Mouse (Mus musculus) cerebellum, postnatal 14 days (tissue): Measurements from ENCODE around the gene Dcbld2.
A peak's percentile ranks its signal among the peaks of the same experiment; 100 is the strongest.
"Not testable (repeated sequence)": the region's sequence is repeated elsewhere in the genome, so short reads cannot be mapped to it uniquely, and the experiment has no call there.

Experiments
- DNase-seq, 2 experiments: peaks; one replicate each; pipeline ENCODE4 v3.0.0; 2021; ENCODE audit warnings: mixed read lengths in 2 of 2

Gene Dcbld2

GRCm38 (mm10) chr16:58450648-58451047, 42.4 kb downstream of the Dcbld2 start:
- DNase-seq: no peak

- no peak for DNase-seq
Observed at GRCm38 (mm10) chr16:58451647-58452046, 43.4 kb downstream of the Dcbld2 start.

- DNase-seq: no peak
Observed at GRCm38 (mm10) chr16:58453138-58453537, 44.9 kb downstream of the Dcbld2 start.

GRCm38 (mm10) chr16:58453820-58454219, 45.6 kb downstream of the Dcbld2 start:
- no peak for DNase-seq

- peak; percentile 35 to 52 for DNase-seq
Observed at GRCm38 (mm10) chr16:58454617-58455016, 46.4 kb downstream of the Dcbld2 start.

GRCm38 (mm10) chr16:58455118-58455517, 46.9 kb downstream of the Dcbld2 start:
- no peak for DNase-seq

GRCm38 (mm10) chr16:58456445-58456844, 48.2 kb downstream of the Dcbld2 start:
- DNase-seq: no peak

- no peak for DNase-seq
Observed at GRCm38 (mm10) chr16:58456991-58457390, 48.7 kb downstream of the Dcbld2 start.

- DNase-seq: not testable (repeated sequence)
Observed at GRCm38 (mm10) chr16:58459966-58460365, 51.7 kb downstream of the Dcbld2 start.

- DNase-seq: no peak
Observed at GRCm38 (mm10) chr16:58460386-58460785, 52.1 kb downstream of the Dcbld2 start.

- DNase-seq: no peak
Observed at GRCm38 (mm10) chr16:58461856-58462518, 53.7 kb downstream of the Dcbld2 start.

- DNase-seq: no peak
Observed at GRCm38 (mm10) chr16:58462519-58462918, 54.3 kb downstream of the Dcbld2 start.

GRCm38 (mm10) chr16:58464051-58464450, 55.8 kb downstream of the Dcbld2 start:
- no peak for DNase-seq

GRCm38 (mm10) chr16:58465412-58465811, 57.2 kb downstream of the Dcbld2 start:
- no peak for DNase-seq

GRCm38 (mm10) chr16:58470061-58470460, 61.8 kb downstream of the Dcbld2 start:
- DNase-seq: no peak

- DNase-seq: no peak
Observed at GRCm38 (mm10) chr16:58470841-58471240, 62.6 kb downstream of the Dcbld2 start.

- DNase-seq: no peak
Observed at GRCm38 (mm10) chr16:58474875-58475274, 66.6 kb downstream of the Dcbld2 start.

GRCm38 (mm10) chr16:58475544-58476154, 67.4 kb downstream of the Dcbld2 start:
- DNase-seq: no peak

GRCm38 (mm10) chr16:58476363-58476762, 68.1 kb downstream of the Dcbld2 start:
- DNase-seq: no peak

- DNase-seq: no peak
Observed at GRCm38 (mm10) chr16:58479898-58480448, 71.7 kb downstream of the Dcbld2 start.

GRCm38 (mm10) chr16:58481219-58481905, 73.1 kb downstream of the Dcbld2 start:
- no peak for DNase-seq

GRCm38 (mm10) chr16:58481906-58482270, 73.6 kb downstream of the Dcbld2 start:
- no peak for DNase-seq

- no peak for DNase-seq
Observed at GRCm38 (mm10) chr16:58482296-58482695, 74.1 kb downstream of the Dcbld2 start.

- DNase-seq: no peak
Observed at GRCm38 (mm10) chr16:58487861-58488260, 79.6 kb downstream of the Dcbld2 start.
